Comparison of ENCODE assay signal across 9 mouse cellular contexts in the genomic region with DNA sequence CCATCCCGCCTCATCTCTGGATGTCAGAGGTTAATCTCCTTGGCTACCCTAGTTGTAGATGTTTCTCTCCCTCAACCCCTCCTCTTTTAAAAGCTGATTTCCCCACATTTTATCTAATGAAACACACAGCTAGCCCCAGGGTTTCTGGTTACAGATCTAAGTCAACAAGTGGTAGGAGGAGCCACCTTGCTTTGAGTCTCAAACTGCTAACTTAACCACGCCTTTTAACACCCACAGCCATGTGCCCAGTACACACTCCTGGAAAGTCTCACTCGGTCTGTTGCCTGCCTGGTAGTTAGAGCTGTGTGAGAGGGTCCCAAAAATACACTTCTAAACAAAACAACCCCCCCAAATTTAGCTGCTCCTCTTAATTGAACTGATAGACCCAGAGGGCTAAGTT.
DNase-seq lines count a peak whose midpoint lies in the region; ATAC-seq and TF ChIP-seq lines count a peak whose summit lies in the region.
"Had no signal": no experiment of that assay in that cellular context is flagged by ENCODE, and none has a peak within 500 bp of the region (broad histone marks: within the 10 kb centered on the region; RNA-seq: fewer than 3 reads in every experiment).

No protein-coding gene starts in this region.

- TF ChIP-seq POLR2A in heart, adult 2 months (IDR thresholded peaks at IDR 0.05; ENCODE audit: insufficient read depth, low read depth, low read length), result no peak

- H3K79me2 ChIP-seq in heart, adult 2 months (replicated peaks; ENCODE audit: control insufficient read depth, insufficient read depth, low read length), result no peaks in the 10 kb centered on the region

- ATAC-seq in heart, embryonic 15.5 days (replicated peaks; ENCODE audit: insufficient number of reproducible peaks, insufficient read depth, low FRiP score, low read depth), result no peak
- ATAC-seq in intestine, embryonic 14.5 days (replicated peaks; ENCODE audit: low FRiP score, low TSS enrichment, low read depth), result no peak; the same call in 1 of the 2 replicates

- no peak for TF ChIP-seq CTCF in heart, adult 2 months (IDR thresholded peaks at IDR 0.05)

- TF ChIP-seq EP300 in heart, adult 2 months (IDR thresholded peaks at IDR 0.05; ENCODE audit: insufficient read depth, low read depth, low read length), result no peak

- no peak overlapping the region for H3K9ac ChIP-seq in heart, embryonic 15.5 days
- H3K9ac ChIP-seq in heart, adult 2 months (ENCODE audit: low read depth, low read length), result no peak overlapping the region
- no peak overlapping the region for H3K9ac ChIP-seq in intestine, embryonic 14.5 days (ENCODE audit: low read length)

- H3K9me3 ChIP-seq in heart, embryonic 15.5 days (replicated peaks), result no peaks in the 10 kb centered on the region
- H3K9me3 ChIP-seq in intestine, embryonic 14.5 days (ENCODE audit: control insufficient read depth, low read length), result no peaks in the 10 kb centered on the region

- H3K4me2 ChIP-seq in heart, embryonic 15.5 days, result peak overlapping the region; percentile 56
- H3K4me2 ChIP-seq in intestine, embryonic 14.5 days (ENCODE audit: low read length), result peak overlapping the region; percentile 42

- H3K27ac ChIP-seq in heart, embryonic 15.5 days, result no peak overlapping the region
- no peak overlapping the region for H3K27ac ChIP-seq in heart, adult 2 months
- H3K27ac ChIP-seq in intestine, embryonic 14.5 days (ENCODE audit: low read depth), result no peak overlapping the region

- peak overlapping the region; percentile 28; the same call in 1 of the 2 replicates for H3K4me3 ChIP-seq in heart, embryonic 15.5 days
- H3K4me3 ChIP-seq in heart, adult 2 months, result no peak overlapping the region
- no peak overlapping the region for H3K4me3 ChIP-seq in intestine, embryonic 14.5 days (ENCODE audit: low read depth, low read length)

- 17% methylated on average over 3 of the region's 3 CpGs for WGBS in heart, embryonic 15.5 days
- 45% methylated on average over 3 of the region's 3 CpGs for WGBS in heart, adult 2 months
- 11% methylated on average over 3 of the region's 3 CpGs for WGBS in intestine, embryonic 14.5 days

- H3K4me1 ChIP-seq in heart, embryonic 15.5 days (replicated peaks), result peaks cover 23% of the 10 kb centered on the region
- peaks cover 1% of the 10 kb centered on the region; the same call in 1 of the 2 replicates for H3K4me1 ChIP-seq in heart, adult 2 months (ENCODE audit: control insufficient read depth, insufficient read depth, low read length)
- H3K4me1 ChIP-seq in intestine, embryonic 14.5 days (replicated peaks; ENCODE audit: control insufficient read depth, insufficient read depth, low read length), result peaks cover 39% of the 10 kb centered on the region

- H3K27me3 ChIP-seq in heart, embryonic 15.5 days, result no peaks in the 10 kb centered on the region
- no peaks in the 10 kb centered on the region for H3K27me3 ChIP-seq in heart, adult 2 months (ENCODE audit: control insufficient read depth, insufficient read depth, low read length)
- H3K27me3 ChIP-seq in intestine, embryonic 14.5 days (replicated peaks; ENCODE audit: control insufficient read depth, insufficient read depth, low read length), result no peaks in the 10 kb centered on the region

- intact Hi-C loops in heart, adult 2 months (cut with DNase I), result no loop called here

- DNase-seq in heart, adult 2 months, result no peak
- DNase-seq in WW6 (ENCODE audit: low read depth, low spot score), result peak; percentile 20
- DNase-seq in intestine, embryonic 14.5 days (ENCODE audit: low spot score), result no peak
- peak; percentile 37 for DNase-seq in mesoderm, embryonic 11.5 days (ENCODE audit: low read depth, low spot score)
- DNase-seq in frontal cortex, postnatal 10 days (ENCODE audit: low spot score in 2 of 2), result no peak
- no peak for DNase-seq in frontal cortex, postnatal 25 days (ENCODE audit: low spot score in 2 of 2)
- DNase-seq in ovary, adult 18-20 months (ENCODE audit: low spot score), result no peak

- no peaks in the 10 kb centered on the region for H3K36me3 ChIP-seq in heart, embryonic 15.5 days
- no peaks in the 10 kb centered on the region for H3K36me3 ChIP-seq in heart, adult 2 months (ENCODE audit: control insufficient read depth, insufficient read depth, low read length)
- H3K36me3 ChIP-seq in intestine, embryonic 14.5 days (ENCODE audit: control insufficient read depth, insufficient read depth, low read length), result no peaks in the 10 kb centered on the region
- H3K36me3 ChIP-seq: G1E had no signal

Comparison
In these comparisons a context has a peak if more than half of its experiments do, and no peak if none do; other contexts are left out.
1. DNase-seq: peak in WW6 (single experiment) and mesoderm, embryonic 11.5 days (single experiment); none in heart, adult 2 months (0 of 2), intestine, embryonic 14.5 days (single experiment), frontal cortex, postnatal 10 days (0 of 2), frontal cortex, postnatal 25 days (0 of 2) and ovary, adult 18-20 months (single experiment).